Mouse (Mus musculus) urinary bladder, adult 2 months (tissue): ENCODE results near the gene Mthfr. TPM values are rescaled to one million over a fixed set of nuclear protein-coding genes. Genes with fewer than 3 reads are reported as not detected.

ENCODE experiments used
- DNase-seq: peaks from one replicate; pipeline ENCODE4 v3.0.0; 2022; ENCODE audit warnings: low spot score
- polyA plus RNA-seq: library from polyadenylated mRNA; depleted of rRNA; stranded (reverse); fragments of >200 nt; gene quantifications from 2 replicates; pipeline ENCODE4 v1.2.3, GENCODE M21; 2012; rRNA removed

Gene Mthfr
- polyA plus RNA-seq, 1 experiment: 29.1 TPM

DNA sequence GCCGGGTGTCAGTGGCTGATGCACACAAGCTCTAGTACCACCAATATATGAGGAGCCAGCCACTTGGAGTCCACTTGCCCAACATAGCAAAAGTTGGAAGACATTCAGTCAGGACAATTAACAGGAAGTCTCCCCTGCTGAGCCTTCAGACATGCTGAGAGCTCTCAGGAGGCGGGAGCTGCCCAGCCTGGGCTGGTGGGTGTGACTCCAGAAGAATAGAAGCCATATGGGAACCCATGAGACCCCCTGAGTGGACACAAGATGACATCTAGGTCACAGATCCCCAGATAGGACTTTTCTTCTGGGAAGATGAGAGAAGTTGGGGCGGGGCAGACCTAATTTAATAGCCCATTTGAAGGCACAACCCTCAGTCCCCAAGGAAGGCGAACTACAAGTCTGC lies 50.3 kb downstream of the Mthfr start:
- DNase-seq: no peak

DNA sequence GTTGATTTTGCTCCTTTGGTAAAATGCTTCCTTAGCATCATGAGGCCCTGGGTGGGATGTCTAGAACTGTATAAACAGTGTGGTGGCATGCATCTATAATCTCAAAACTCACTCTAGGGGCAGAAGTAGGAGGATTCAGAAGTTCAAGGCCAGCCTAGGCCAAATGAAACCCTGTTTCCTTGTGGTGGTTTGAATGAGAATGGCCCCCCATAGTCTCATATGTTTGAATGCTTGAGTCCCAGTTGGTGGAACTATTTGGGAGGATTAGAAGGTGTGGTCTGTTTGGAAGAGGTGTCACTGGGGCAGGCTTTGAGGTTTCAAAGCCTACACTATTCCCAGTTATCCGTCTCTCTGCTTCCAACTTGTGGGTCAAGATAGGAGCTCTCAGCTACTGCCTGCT lies 52.3 kb downstream of the Mthfr start:
- no peak for DNase-seq

DNA sequence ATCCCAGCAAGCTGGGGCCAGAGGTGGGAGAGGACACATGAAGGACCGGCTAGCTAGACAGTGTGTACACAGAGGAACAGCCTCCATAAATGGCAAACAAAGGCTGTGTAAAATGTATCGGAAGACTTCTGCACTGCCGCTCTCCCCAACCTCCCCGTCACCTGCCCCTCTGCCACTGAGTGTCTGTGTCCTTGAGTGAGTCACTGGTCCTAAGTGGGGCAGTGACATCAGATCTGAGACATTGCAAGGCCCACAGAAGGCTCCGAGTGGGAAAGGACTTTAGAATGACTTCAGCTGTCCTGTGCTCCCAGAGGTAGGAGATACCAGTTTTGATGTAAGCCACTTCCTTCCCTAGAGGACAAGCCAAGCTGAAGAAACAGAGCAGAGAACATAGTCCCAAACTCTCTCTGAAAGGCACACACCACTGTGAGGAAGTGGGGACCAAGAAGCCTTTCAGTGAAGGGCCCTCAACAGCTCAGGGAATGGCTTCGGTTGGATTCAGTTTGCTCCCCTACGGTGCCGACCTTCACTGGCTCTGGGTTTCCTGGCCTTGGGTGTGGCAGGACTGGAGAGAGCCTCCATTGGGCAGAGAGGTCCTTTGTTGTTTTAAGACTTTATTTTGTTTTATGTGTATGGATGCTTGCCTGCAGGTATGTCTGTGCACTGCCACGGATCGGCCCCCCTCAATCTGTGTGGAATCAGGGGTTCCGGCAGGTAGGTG lies 53.8 kb downstream of the Mthfr start:
- no peak for DNase-seq

DNA sequence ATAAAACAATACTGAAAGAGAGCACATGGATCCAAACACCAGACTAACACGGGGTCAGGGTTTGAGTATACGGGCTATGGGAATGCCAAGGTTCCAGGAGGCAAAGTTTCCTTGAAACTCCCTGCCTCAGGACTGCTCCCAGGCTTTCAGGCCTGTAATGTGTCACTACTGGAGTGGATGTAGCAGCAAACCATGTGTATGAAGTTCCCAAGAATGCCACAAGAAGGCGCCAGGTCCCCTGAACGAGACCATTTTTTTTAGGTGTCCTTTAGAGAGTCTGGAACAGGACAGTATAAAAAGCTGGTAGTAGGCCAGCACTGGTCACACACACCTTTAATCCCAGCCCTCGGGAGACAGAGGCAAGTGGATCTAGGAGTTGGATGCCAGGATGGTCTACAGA lies 55.3 kb downstream of the Mthfr start:
- DNase-seq: no peak

DNA sequence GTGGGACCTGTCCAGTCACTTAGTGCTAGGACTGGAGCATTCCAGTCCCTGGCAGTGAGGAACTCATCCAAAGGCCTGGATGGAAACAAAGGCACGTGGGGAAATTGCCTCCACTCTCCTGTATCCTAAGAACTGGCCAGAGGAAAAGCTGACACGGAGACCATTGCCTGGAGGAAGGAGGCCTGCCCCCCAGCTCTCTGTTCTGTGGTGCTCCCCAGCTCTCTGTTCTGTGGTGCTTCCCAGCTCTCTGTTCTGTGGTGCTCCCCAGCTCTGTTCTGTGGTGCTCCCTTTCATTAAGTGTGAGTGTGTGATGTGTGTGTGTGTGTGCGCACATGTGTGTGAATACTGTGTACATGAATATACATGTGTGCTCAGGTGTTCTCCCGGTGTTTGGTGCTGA lies 56.2 kb downstream of the Mthfr start:
- DNase-seq: no peak

DNA sequence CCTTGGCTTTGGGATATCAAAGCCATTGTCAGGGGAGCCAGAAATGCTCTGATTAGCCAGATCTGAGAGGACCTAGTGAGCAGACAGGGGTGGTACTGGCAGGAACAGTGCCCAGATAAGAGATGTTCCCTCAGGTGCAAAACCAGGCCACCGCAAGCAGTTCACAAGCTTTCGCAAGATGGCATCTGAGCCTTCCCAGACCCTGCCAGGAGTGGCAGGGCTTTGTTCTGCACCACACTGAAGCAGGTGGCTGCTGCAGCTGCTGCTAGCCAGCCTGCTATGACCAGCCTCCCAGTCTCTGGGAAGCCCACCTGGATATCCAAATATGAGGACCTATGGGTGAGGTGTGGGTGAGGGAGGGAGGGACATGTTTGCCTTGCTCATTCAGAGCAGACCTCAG lies 59.1 kb downstream of the Mthfr start:
- DNase-seq: no peak

DNA sequence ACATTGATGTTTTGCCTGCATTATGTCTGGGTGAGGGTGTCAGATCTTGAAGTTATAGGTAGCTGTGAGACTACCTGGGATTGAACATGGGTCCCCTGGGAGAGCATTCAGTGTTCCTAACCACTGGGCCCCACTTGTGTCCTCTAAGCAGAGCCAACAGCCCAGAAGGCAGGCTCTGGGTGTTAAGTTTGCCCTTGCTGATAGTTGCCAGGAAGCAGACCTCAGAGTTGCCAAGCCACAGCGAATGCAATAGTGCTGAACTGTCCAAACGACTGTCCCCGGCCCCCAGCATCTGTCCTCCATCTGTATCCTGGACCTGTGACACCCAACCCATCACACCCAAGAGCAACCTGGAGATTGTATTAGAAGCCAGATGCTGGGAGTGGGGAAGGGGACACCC lies 59.8 kb downstream of the Mthfr start:
- no peak for DNase-seq

DNA sequence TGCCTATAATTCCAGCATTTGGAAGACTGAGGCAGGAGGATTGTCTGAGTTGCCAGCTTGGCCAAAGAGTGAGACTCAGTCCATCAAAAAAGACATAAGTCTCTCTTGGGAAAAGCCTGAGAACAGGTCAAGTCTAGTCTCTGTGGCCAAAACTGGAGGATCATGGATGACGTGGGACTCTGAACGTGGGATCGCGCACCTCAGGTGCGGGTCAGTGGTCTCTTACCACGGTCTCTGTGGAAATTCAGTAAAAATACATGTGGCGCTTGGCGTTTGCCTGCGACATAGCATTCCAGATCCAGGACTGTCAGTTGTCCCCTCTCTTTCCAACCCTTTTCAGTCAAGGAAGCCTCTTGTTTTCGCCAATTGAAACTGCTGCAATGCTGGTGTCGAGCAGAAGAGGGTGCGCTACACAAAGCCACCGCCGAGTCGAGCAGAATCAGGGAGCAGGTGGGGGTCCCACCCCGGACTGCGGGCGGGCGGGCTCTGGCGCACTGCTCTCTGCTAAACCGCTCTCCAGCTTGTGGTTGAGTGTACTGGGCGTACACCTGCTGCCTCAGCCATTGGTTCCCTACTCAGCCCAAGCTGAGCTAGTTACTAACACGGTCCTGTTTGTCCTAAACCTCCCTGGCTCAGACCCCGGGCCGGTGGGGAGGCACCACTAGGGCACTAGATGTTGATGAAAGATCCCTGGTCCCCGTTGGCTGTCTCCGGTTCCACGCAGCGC lies 63.1 kb downstream of the Mthfr start:
- no peak for DNase-seq

DNA sequence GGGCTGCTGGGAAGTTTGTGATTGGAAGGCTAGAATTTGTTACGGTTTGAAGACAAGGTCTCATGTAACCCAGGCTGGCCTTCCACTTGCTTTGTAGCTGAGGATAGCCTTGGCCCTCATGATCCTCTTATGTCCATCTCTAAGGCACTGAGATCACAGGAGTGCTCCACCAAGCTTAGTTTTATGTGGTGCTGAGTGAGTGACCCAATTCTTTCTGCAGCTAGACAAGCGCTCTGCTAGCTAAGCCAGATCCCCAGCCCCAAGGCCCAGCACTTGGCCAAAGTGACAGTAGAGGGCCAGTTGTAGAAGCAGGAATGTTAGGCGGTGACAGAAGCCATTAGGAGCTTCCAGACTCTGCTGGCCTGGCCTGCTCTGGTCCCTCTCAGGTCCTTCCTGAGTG lies 65.3 kb downstream of the Mthfr start:
- no peak for DNase-seq

DNA sequence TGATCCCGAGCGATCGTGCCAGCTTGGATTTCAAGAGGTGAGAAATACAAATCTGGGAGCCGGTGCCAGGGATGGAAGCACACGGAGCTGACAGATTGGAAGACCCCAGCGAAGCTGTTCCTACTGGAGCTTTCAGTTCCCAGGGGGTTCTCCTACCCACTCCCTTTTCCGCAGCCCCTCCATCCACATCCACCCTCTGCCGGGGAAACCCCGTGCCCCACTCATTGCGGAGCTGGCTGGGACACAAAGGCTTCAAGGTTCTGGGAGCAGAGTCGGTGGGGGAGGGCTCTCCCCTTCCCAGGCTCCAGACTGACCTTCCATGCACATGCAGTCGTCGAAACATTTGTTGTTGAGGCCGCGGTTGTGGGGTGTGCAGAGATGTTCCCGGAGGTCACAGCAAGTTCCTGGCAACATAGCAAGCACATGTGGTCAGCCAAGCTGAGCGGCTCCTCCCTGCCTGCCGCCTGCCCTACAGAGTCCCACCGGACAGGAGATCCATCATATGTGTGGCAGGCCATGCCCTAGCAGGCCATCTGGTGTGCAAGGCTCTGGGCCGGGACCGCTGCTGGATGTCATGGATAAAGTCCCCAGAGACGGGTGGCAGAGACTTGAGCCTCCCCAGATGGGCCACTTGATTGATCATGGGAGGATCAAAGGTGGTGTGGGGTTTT lies 68.9 kb downstream of the Mthfr start:
- no peak for DNase-seq

DNA sequence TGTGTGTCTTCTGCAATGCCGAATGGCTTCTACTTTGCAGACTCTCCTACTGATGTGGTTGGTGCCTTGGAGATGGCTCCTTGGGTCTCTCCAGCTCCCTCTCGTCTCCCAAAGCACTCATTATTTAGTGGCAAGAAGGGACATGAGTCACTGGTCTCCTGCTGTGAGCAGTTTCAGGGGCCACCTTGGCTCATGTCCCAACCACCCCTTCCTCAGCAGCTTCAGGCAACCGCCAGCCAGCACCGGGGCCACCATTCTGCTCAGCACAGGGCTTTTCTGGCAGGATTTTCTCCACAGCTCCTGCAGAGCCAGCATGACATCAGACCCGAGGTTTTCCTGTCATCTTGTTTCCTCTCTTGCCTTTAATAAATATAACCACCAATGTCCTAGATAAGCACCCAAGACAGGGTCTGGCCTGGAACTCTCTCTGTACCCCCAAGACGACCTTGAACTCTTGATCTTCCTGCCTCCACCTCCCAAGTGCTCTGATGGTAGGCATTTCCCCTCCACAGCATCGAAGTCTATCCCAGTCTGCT lies 69.8 kb downstream of the Mthfr start:
- DNase-seq: no peak

Other genes with a start within 250 kb of the Mthfr start
- gene Zfp984, start 229.3 kb upstream of the Mthfr start, polyA plus RNA-seq: 8.7 and 9.8 TPM in 2 replicates
- gene Zfp933, start 190.7 kb upstream of the Mthfr start, polyA plus RNA-seq: 5.5 and 6.2 TPM in 2 replicates
- 43.3 and 57.4 TPM in 2 replicates for gene Miip, start 170.3 kb upstream of the Mthfr start, polyA plus RNA-seq
- gene Fv1, start 170.1 kb upstream of the Mthfr start, polyA plus RNA-seq: 6.8 and 7.6 TPM in 2 replicates
- gene Mfn2, start 134.4 kb upstream of the Mthfr start, polyA plus RNA-seq: 49.7 and 68.9 TPM in 2 replicates
- gene Plod1, start 102.3 kb upstream of the Mthfr start, polyA plus RNA-seq: 42.5 and 50.1 TPM in 2 replicates
- gene 2510039O18Rik, start 98.2 kb upstream of the Mthfr start, polyA plus RNA-seq: 47.0 and 48.2 TPM in 2 replicates
- gene Nppb, start 53.3 kb upstream of the Mthfr start, polyA plus RNA-seq: 0.09 TPM in 1 of 2 replicates, not detected in the other
- 0.19 and 0.41 TPM in 2 replicates for gene Nppa, start 38.4 kb upstream of the Mthfr start, polyA plus RNA-seq
- gene Clcn6, start 256 bp upstream of the Mthfr start, polyA plus RNA-seq: 8.5 and 9.6 TPM in 2 replicates
- 20.4 and 25.4 TPM in 2 replicates for gene Agtrap, start 49.0 kb downstream of the Mthfr start, polyA plus RNA-seq
- gene Mad2l2, start 91.3 kb downstream of the Mthfr start, polyA plus RNA-seq: 25.3 and 28.7 TPM in 2 replicates
- 0.01 and 0.04 TPM in 2 replicates for gene Draxin, start 91.6 kb downstream of the Mthfr start, polyA plus RNA-seq
- gene Fbxo6, start 113.1 kb downstream of the Mthfr start, polyA plus RNA-seq: 66.4 and 70.1 TPM in 2 replicates
- 18.3 and 19.0 TPM in 2 replicates for gene Fbxo44, start 121.4 kb downstream of the Mthfr start, polyA plus RNA-seq
- gene Fbxo2, start 121.5 kb downstream of the Mthfr start, polyA plus RNA-seq: 3.6 and 4.6 TPM in 2 replicates
- gene Disp3, start 248.9 kb downstream of the Mthfr start, polyA plus RNA-seq: 0.01 and 0.06 TPM in 2 replicates